Mouse (Mus musculus): ENCODE results near the gene Ccser2. TPM values are rescaled to one million over a fixed set of nuclear protein-coding genes. Genes with fewer than 3 reads are reported as not detected.

Ccser2 gene
- total RNA-seq, 4 experiments from 2014 or later = 31.2 to 48.5 (median 38.6) TPM

GRCm38 (mm10) chr14:36868769-36869362 lies 99.7 kb downstream of the Ccser2 start:
- no peak for DNase-seq

GRCm38 (mm10) chr14:36866966-36867700 lies 101.4 kb downstream of the Ccser2 start:
- DNase-seq = peak; percentile 9

- DNase-seq = peak; percentile 65
These were observed 104.6 kb downstream of the Ccser2 start for GRCm38 (mm10) chr14:36863877-36864489.

- DNase-seq = no peak
These were observed 106.2 kb downstream of the Ccser2 start for GRCm38 (mm10) chr14:36862387-36862786.

GRCm38 (mm10) chr14:36858932-36859331 lies 109.6 kb downstream of the Ccser2 start:
- no peak for DNase-seq

GRCm38 (mm10) chr14:36852972-36853371 lies 115.6 kb downstream of the Ccser2 start:
- no peak for DNase-seq

- no peak for DNase-seq
These were observed 119.7 kb downstream of the Ccser2 start for GRCm38 (mm10) chr14:36848860-36849259.

Other genes starting within 250 kb of the Ccser2 start
- gene Rgr, start 80.2 kb upstream of the Ccser2 start, total RNA-seq (2022) = not detected
- not detected for gene Lrit1, start 86.1 kb upstream of the Ccser2 start, total RNA-seq (2022)
- gene Lrit2, start 99.2 kb upstream of the Ccser2 start, total RNA-seq (2022) = not detected
- gene Cdhr1, start 129.6 kb upstream of the Ccser2 start, total RNA-seq (2022) = under 1 TPM in 3 of 4 experiments, not detected in 1; 0.06 to 0.08 (median 0.07) TPM
- gene 2610528A11Rik, start 145.2 kb upstream of the Ccser2 start, total RNA-seq (2022) = under 1 TPM; 0.49 to 0.89 (median 0.58) TPM
- 100 to 1,000 TPM; 407 to 751 (median 544) TPM for gene Ghitm, start 166.5 kb upstream of the Ccser2 start, total RNA-seq (2022)